Mouse (Mus musculus): ENCODE data around the gene Ddx58.

DNA sequence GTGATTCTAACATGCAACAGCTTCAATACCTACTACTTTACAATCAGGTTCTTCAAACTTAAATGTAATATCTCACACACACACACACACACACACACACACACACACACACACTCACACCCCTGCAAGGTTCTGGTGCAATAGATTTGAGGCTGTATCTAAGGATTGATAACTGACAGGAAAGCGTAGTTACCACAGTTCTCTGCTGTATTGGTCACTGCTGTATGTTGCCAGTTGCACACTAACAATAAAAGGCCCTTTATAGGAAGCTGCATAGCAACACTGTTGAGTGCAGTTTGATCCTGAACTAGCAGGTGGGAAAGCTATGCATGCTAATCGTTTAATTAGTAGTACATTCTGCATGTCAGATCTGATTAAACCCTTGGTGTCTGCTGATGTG, 44.3 kb downstream of the Ddx58 start:
- TF ChIP-seq POLR2A (IDR thresholded peaks at IDR 0.05; ENCODE audit: borderline replicate concordance, extremely low read depth, insufficient read depth, insufficient read length, poor library complexity, severe bottlenecking) (no peak), CTCF (IDR thresholded peaks at IDR 0.05; ENCODE audit: borderline replicate concordance, extremely low read depth, insufficient read depth, insufficient read length) (no peak)
